Mouse (Mus musculus): ENCODE measurements around the gene Olfr544.

GRCm38 (mm10) chr7:102516261-102517050 lies 28.3 kb upstream of the Olfr544 start:
- TF ChIP-seq CTCF (IDR thresholded peaks at IDR 0.05; ENCODE audit: low read depth, low read length) (no peak), POLR2A (IDR thresholded peaks at IDR 0.05; ENCODE audit: borderline replicate concordance, low read depth, low read length) (no peak)

Measured in bone marrow macrophage, adult 2 months (primary cell).